Mouse (Mus musculus) cortical plate, adult 2 months (tissue): ENCODE results near the gene Smurf1.

ENCODE experiments used
- CTCF ChIP-seq: fragments of 200-500 bp; IDR thresholded peaks from 2 replicates; pipeline ENCODE4 v1.5.1; 2011; ENCODE audit warnings: mild to moderate bottlenecking, control low read depth, low read length; ENCODE audit not compliant: insufficient read depth; ENCODE audit errors: extremely low read depth
- POLR2A ChIP-seq: fragments of 200-500 bp; IDR thresholded peaks from 2 replicates; pipeline ENCODE4 v1.6.1; 2011; ENCODE audit warnings: mild to moderate bottlenecking, low read length, control low read depth; ENCODE audit not compliant: insufficient read depth; ENCODE audit errors: extremely low read depth

- TF ChIP-seq CTCF (no peak), POLR2A (no peak)
These were observed 64.6 kb downstream of the Smurf1 start for GRCm38 (mm10) chr5:144901035-144901434.
